Mouse (Mus musculus): ENCODE results near the gene Slc25a45. TPM values are rescaled to one million over a fixed set of nuclear protein-coding genes. Genes with fewer than 3 reads are reported as not detected.
A peak's percentile ranks its signal among the peaks of the same experiment; 100 is the strongest.

The Slc25a45 gene
- total RNA-seq (2021), result 1 to 10 TPM; 2.6 to 2.8 TPM
- long read RNA-seq, experiment 1, partial matches to known transcripts, result 0 of 2 reads
- long read RNA-seq, experiment 1, other reads (novel, unspliced or antisense), result 0 of 2 reads
- long read RNA-seq, experiment 2, partial matches to known transcripts, result 0 of 2 reads
- long read RNA-seq, experiment 2, other reads (novel, unspliced or antisense), result 1 of 2 reads

GRCm38 (mm10) chr19:5877618-5878361 is at the start of gene Slc25a45:
TSS of gene Slc25a45 (plus strand) at chr19:5877808.
- peak; percentile 77 to 80 for DNase-seq

- no peak for DNase-seq
These were observed 49.5 kb upstream of the Slc25a45 start for GRCm38 (mm10) chr19:5828155-5828554.

- DNase-seq, result no peak
These were observed 48.7 kb upstream of the Slc25a45 start for GRCm38 (mm10) chr19:5828905-5829304.

GRCm38 (mm10) chr19:5829958-5830615 is 47.5 kb upstream of the Slc25a45 start:
- no peak for DNase-seq

- DNase-seq, result no peak
These were observed 46.8 kb upstream of the Slc25a45 start for GRCm38 (mm10) chr19:5830776-5831175.

GRCm38 (mm10) chr19:5831224-5831957 is 46.2 kb upstream of the Slc25a45 start:
- DNase-seq, result no peak

GRCm38 (mm10) chr19:5831958-5832320 is 45.7 kb upstream of the Slc25a45 start:
- peak in 1 of 2 experiments; percentile 57 for DNase-seq

GRCm38 (mm10) chr19:5832326-5832725 is 45.3 kb upstream of the Slc25a45 start:
- DNase-seq, result peak in 1 of 2 experiments; percentile 41

- peak in 1 of 2 experiments; percentile 52 for DNase-seq
These were observed 44.1 kb upstream of the Slc25a45 start for GRCm38 (mm10) chr19:5833287-5834100.

- DNase-seq, result peak in 1 of 2 experiments; percentile 53
These were observed 43.2 kb upstream of the Slc25a45 start for GRCm38 (mm10) chr19:5834260-5834925.

GRCm38 (mm10) chr19:5835054-5835921 is 42.3 kb upstream of the Slc25a45 start:
- peak in 1 of 2 experiments; percentile 65 for DNase-seq

- DNase-seq, result peak in 1 of 2 experiments; percentile 59
These were observed 41.6 kb upstream of the Slc25a45 start for GRCm38 (mm10) chr19:5835922-5836430.

- peak in 1 of 2 experiments; percentile 64 for DNase-seq
These were observed 40.6 kb upstream of the Slc25a45 start for GRCm38 (mm10) chr19:5836941-5837572.

- peak in 1 of 2 experiments; percentile 46 for DNase-seq
These were observed 40.0 kb upstream of the Slc25a45 start for GRCm38 (mm10) chr19:5837606-5838005.

- DNase-seq, result peak in 1 of 2 experiments; percentile 57
These were observed 39.3 kb upstream of the Slc25a45 start for GRCm38 (mm10) chr19:5838136-5838891.

GRCm38 (mm10) chr19:5838892-5839165 is 38.8 kb upstream of the Slc25a45 start:
- no peak for DNase-seq

- peak in 1 of 2 experiments; percentile 69 for DNase-seq
These were observed 38.1 kb upstream of the Slc25a45 start for GRCm38 (mm10) chr19:5839317-5840085.

All from heart, adult 18-20 months (tissue).